In genomic region chr1:32309637-32310036, GRCm38 (mm10) we compare ENCODE assay signal across 14 mouse cellular contexts.
"Had no signal": no experiment of that assay in that cellular context is flagged by ENCODE, and none has a peak within 500 bp of the region (broad histone marks: within the 10 kb centered on the region; RNA-seq: fewer than 3 reads in every experiment).

No protein-coding gene starts in this region.

- H3K27ac ChIP-seq: kidney, postnatal 0 days; layer of hippocampus, adult 2 months; limb, embryonic 13.5 days; liver, embryonic 14.5 days; midbrain, embryonic 10.5 days had no signal

- H3K4me3 ChIP-seq: layer of hippocampus, adult 2 months; limb, embryonic 13.5 days; midbrain, embryonic 10.5 days had no signal

- H3K9ac ChIP-seq: limb, embryonic 13.5 days; liver, embryonic 14.5 days had no signal

- H3K9me3 ChIP-seq: limb, embryonic 13.5 days; midbrain, embryonic 10.5 days had no signal

- H3K36me3 ChIP-seq: limb, embryonic 13.5 days; midbrain, embryonic 10.5 days had no signal

- DNase-seq: kidney, adult 9 months; kidney, postnatal 4 days; left cerebral cortex, postnatal 4 days; lung, adult 18-20 months; lung, postnatal 4 days; midbrain, embryonic 14.5 days; right cerebral cortex, adult 18-20 months; right cerebral cortex, postnatal 25 days; thymus, postnatal 36 days had no signal

- H3K4me1 ChIP-seq: limb, embryonic 13.5 days; midbrain, embryonic 10.5 days had no signal

- H3K27me3 ChIP-seq: limb, embryonic 13.5 days had no signal

- H3K4me2 ChIP-seq: limb, embryonic 13.5 days had no signal
